Mouse (Mus musculus) CH12.LX (cell line): ENCODE measurements around the gene Celf5. TPM values are rescaled to one million over a fixed set of nuclear protein-coding genes. Genes with fewer than 3 reads are reported as not detected.

Experiments used
- DNase-seq: peaks from one replicate; pipeline ENCODE4 v3.0.0-alpha.2; 2013; ENCODE audit errors: extremely low read depth
- H3K27ac ChIP-seq: 2 replicates; pipeline ENCODE4 v1.5.1; 2012; ENCODE audit warnings: low read depth, mild to moderate bottlenecking, control low read depth, moderate library complexity; ENCODE audit not compliant: insufficient read depth
- H3K27me3 ChIP-seq: replicated peaks from 2 replicates; pipeline ENCODE3; 2012; ENCODE audit warnings: inconsistent platforms
- H3K36me3 ChIP-seq, 2 experiments: replicated peaks in 1 of 2; 2 replicates each; pipeline versions ENCODE3 to v1.6.1; 2012; ENCODE audit warnings: inconsistent platforms in 1 of 2, low read length in 1 of 2, mild to moderate bottlenecking in 1 of 2, mixed read lengths in 1 of 2, moderate library complexity in 1 of 2; ENCODE audit not compliant: control insufficient read depth in 1 of 2, insufficient read depth in 1 of 2
- H3K4me1 ChIP-seq, 2 experiments: 2 replicates each; pipeline ENCODE4 v1.6.1; 2012; ENCODE audit warnings: inconsistent platforms in 1 of 2, moderate library complexity in 1 of 2; ENCODE audit not compliant: insufficient read depth in 2 of 2, control insufficient read depth in 1 of 2
- H3K4me2 ChIP-seq: 2 replicates; pipeline ENCODE4 v1.6.1; 2012; ENCODE audit warnings: low read depth, mild to moderate bottlenecking, control low read depth; ENCODE audit not compliant: poor library complexity, insufficient read depth, severe bottlenecking
- H3K4me3 ChIP-seq, 3 experiments: fragments of 150-350 bp in 1 of 3; sonication (generic) in 1 of 3; replicated peaks in 1 of 3; 2 replicates each; pipeline versions ENCODE3 to v1.5.1; 2011 to 2012; ENCODE audit warnings: low read depth in 2 of 3, low read length in 2 of 3, mild to moderate bottlenecking in 2 of 3, moderate library complexity in 2 of 3, control low read depth in 1 of 3, improper control_type of control experiment in 1 of 3, inconsistent platforms in 1 of 3, mixed read lengths in 1 of 3; ENCODE audit not compliant: poor library complexity in 1 of 3
- H3K79me2 ChIP-seq: replicated peaks from 2 replicates; pipeline ENCODE4 v1.6.1; 2012; ENCODE audit warnings: mild to moderate bottlenecking, moderate library complexity; ENCODE audit not compliant: control insufficient read depth, poor library complexity, insufficient read depth, severe bottlenecking; ENCODE audit errors: extremely low read depth
- H3K9ac ChIP-seq: 2 replicates; pipeline ENCODE4 v1.6.1; 2012; ENCODE audit warnings: low read depth, mild to moderate bottlenecking, control low read depth, moderate library complexity; ENCODE audit not compliant: insufficient read depth
- H3K9me3 ChIP-seq: replicated peaks from 2 replicates; pipeline ENCODE3; 2012; ENCODE audit warnings: low read length, inconsistent platforms, mixed read lengths
- CHD2 ChIP-seq: IDR thresholded peaks from 2 replicates; pipeline ENCODE4 v1.6.1; 2011; ENCODE audit warnings: low read length, improper control_type of control experiment
- CTCF ChIP-seq, 2 experiments: IDR thresholded peaks in 1 of 2; conservative IDR thresholded peaks in 1 of 2; 2 replicates each; pipeline ENCODE4 v1.5.1; 2011 to 2012; ENCODE audit warnings: low read depth in 2 of 2, low read length in 2 of 2, improper control_type of control experiment in 1 of 2, inconsistent platforms in 1 of 2, mild to moderate bottlenecking in 1 of 2, moderate library complexity in 1 of 2
- E2F4 ChIP-seq: IDR thresholded peaks from 2 replicates; pipeline ENCODE4 v1.6.1; 2011; ENCODE audit warnings: low read depth, low read length, improper control_type of control experiment; ENCODE audit not compliant: insufficient replicate concordance
- ETS1 ChIP-seq: conservative IDR thresholded peaks from 2 replicates; pipeline ENCODE4 v1.6.1; 2012; ENCODE audit warnings: low read depth, mild to moderate bottlenecking, inconsistent platforms, low read length, improper control_type of control experiment, moderate library complexity
- GABPA ChIP-seq: IDR thresholded peaks from 2 replicates; pipeline ENCODE4 v1.6.1; 2012; ENCODE audit warnings: low read depth, low read length, improper control_type of control experiment, inconsistent platforms; ENCODE audit not compliant: insufficient replicate concordance
- HCFC1 ChIP-seq: IDR thresholded peaks from 2 replicates; pipeline ENCODE4 v1.6.1; 2012; ENCODE audit warnings: low read depth, mild to moderate bottlenecking, inconsistent platforms, low read length, improper control_type of control experiment
- IRF4 ChIP-seq: IDR thresholded peaks from 2 replicates; pipeline ENCODE4 v1.6.1; 2014; ENCODE audit warnings: low read depth, mild to moderate bottlenecking, inconsistent platforms, low read length, improper control_type of control experiment
- JUN ChIP-seq: IDR thresholded peaks from 2 replicates; pipeline ENCODE4 v1.6.1; 2011; ENCODE audit warnings: low read depth, mild to moderate bottlenecking, low read length, improper control_type of control experiment, moderate library complexity; ENCODE audit not compliant: insufficient read depth
- JUND ChIP-seq: conservative IDR thresholded peaks from 2 replicates; pipeline ENCODE4 v1.6.1; 2011; ENCODE audit warnings: low read depth, low read length, improper control_type of control experiment
- MAFK ChIP-seq: IDR thresholded peaks from 2 replicates; pipeline ENCODE4 v1.6.1; 2011; ENCODE audit warnings: low read length, improper control_type of control experiment; ENCODE audit not compliant: insufficient replicate concordance
- MAX ChIP-seq: IDR thresholded peaks from 2 replicates; pipeline ENCODE4 v1.6.1; 2011; ENCODE audit warnings: low read length, improper control_type of control experiment
- MAZ ChIP-seq: IDR thresholded peaks from 2 replicates; pipeline ENCODE4 v1.6.1; 2012; ENCODE audit warnings: low read depth, mild to moderate bottlenecking, inconsistent platforms, low read length, improper control_type of control experiment, moderate library complexity
- MXI1 ChIP-seq: IDR thresholded peaks from 2 replicates; pipeline ENCODE4 v1.6.1; 2011; ENCODE audit warnings: mild to moderate bottlenecking, low read depth, low read length, improper control_type of control experiment
- NRF1 ChIP-seq: IDR thresholded peaks from 2 replicates; pipeline ENCODE4 v1.6.1; 2014; ENCODE audit warnings: low read depth, mild to moderate bottlenecking, inconsistent platforms, low read length, improper control_type of control experiment, moderate library complexity
- PAX5 ChIP-seq: IDR thresholded peaks from 2 replicates; pipeline ENCODE4 v1.6.1; 2012; ENCODE audit warnings: low read length, inconsistent platforms, mixed read lengths
- POLR2A ChIP-seq: IDR thresholded peaks from 2 replicates; pipeline ENCODE4 v1.6.1; 2011; ENCODE audit warnings: low read depth, mild to moderate bottlenecking, improper control_type of control experiment, low read length
- POLR2AphosphoS2 ChIP-seq: IDR thresholded peaks from 2 replicates; pipeline ENCODE4 v1.6.1; 2011; ENCODE audit warnings: low read depth, low read length, improper control_type of control experiment
- RAD21 ChIP-seq: IDR thresholded peaks from 2 replicates; pipeline ENCODE4 v1.6.1; 2011; ENCODE audit warnings: low read depth, mild to moderate bottlenecking, low read length, improper control_type of control experiment, moderate library complexity
- RCOR1 ChIP-seq: conservative IDR thresholded peaks from 2 replicates; pipeline ENCODE4 v1.6.1; 2012; ENCODE audit warnings: low read depth, mild to moderate bottlenecking, inconsistent platforms, low read length, improper control_type of control experiment
- SIN3A ChIP-seq: IDR thresholded peaks from 2 replicates; pipeline ENCODE4 v1.6.1; 2012; ENCODE audit warnings: low read length, improper control_type of control experiment, inconsistent platforms
- TCF12 ChIP-seq: IDR thresholded peaks from 2 replicates; pipeline ENCODE4 v1.6.1; 2014; ENCODE audit warnings: low read depth, mild to moderate bottlenecking, inconsistent platforms, low read length, improper control_type of control experiment
- ZC3H11A ChIP-seq: IDR thresholded peaks from 2 replicates; pipeline ENCODE4 v1.6.1; 2012; ENCODE audit warnings: low read depth, mild to moderate bottlenecking, inconsistent platforms, low read length, improper control_type of control experiment
- ZKSCAN1 ChIP-seq: IDR thresholded peaks from 2 replicates; pipeline ENCODE4 v1.6.1; 2012; ENCODE audit warnings: low read depth, inconsistent platforms, low read length, improper control_type of control experiment, borderline replicate concordance
- ZMIZ1 ChIP-seq: IDR thresholded peaks from 2 replicates; pipeline ENCODE4 v1.6.1; 2012; ENCODE audit warnings: low read depth, mild to moderate bottlenecking, inconsistent platforms, low read length, improper control_type of control experiment
- dilution Hi-C: fragments of 300-500 bp; cut with MboI; formaldehyde crosslinking; loops from 2 replicates; pipeline ENCODE4 v1.14.3; 2020; ENCODE audit warnings: low sequenced_read_pairs; ENCODE audit not compliant: extremely low pct_unique_long_range_greater_than_20kb, extremely low pct_ligation_motif_present
- in situ Hi-C: fragments of 300-500 bp; cut with MboI; formaldehyde crosslinking; loops from 3 replicates; pipeline ENCODE4 v1.14.3; 2019; ENCODE audit warnings: low sequenced_read_pairs, low pct_ligation_motif_present, low pct_unique_long_range_greater_than_20kb, mixed read lengths
- polyA plus RNA-seq: library from polyadenylated mRNA; unstranded; fragments of >175 nt; gene quantifications from 2 replicates; pipeline ENCODE4 v1.2.1, GENCODE M21; 2012; ENCODE audit warnings: low read depth; ENCODE audit not compliant: insufficient read length
- total RNA-seq, 2 experiments: library from RNA; depleted of rRNA; stranded (reverse); fragments of 300-350 nt in 1 of 2; fragments of >200 nt in 1 of 2; gene quantifications; 2 replicates each; pipeline ENCODE4 v1.2.3; 2012 to 2014

Gene Celf5
- total and polyA plus RNA-seq, 3 experiments: 0.07 to 0.08 TPM; not detected in 1

- dilution Hi-C loops: no loop called here
- no peak for DNase-seq
- peak overlapping the region; percentile 76 for H3K4me2 ChIP-seq
- H3K9me3 ChIP-seq: no peaks in the 10 kb centered on the region
- TF ChIP-seq E2F4: no peak
- no peak; the same call in 1 of the 2 replicates for TF ChIP-seq MXI1
- no peak for TF ChIP-seq ZMIZ1
- peak; percentile 44; the same call in 1 of the 2 replicates for TF ChIP-seq IRF4
- TF ChIP-seq POLR2AphosphoS2: no peak
- TF ChIP-seq POLR2A: peak; percentile 49; the same call in 1 of the 2 replicates
- TF ChIP-seq NRF1: no peak
- TF ChIP-seq HCFC1: no peak
- no peak for TF ChIP-seq JUND
- no peak for TF ChIP-seq PAX5
- TF ChIP-seq MAX: no peak
- no peak for TF ChIP-seq ZC3H11A
- no peak for TF ChIP-seq RAD21
- TF ChIP-seq CTCF (conservative IDR thresholded peaks at IDR 0.05 in 1 of 2, IDR thresholded peaks at IDR 0.05 in 1 of 2; ENCODE audit: low read depth in 2 of 2, low read length in 2 of 2): no peak
- peak overlapping the region; percentile 83 for H3K9ac ChIP-seq
- H3K4me1 ChIP-seq: peaks cover 28 to 46% of the 10 kb centered on the region in 2 experiments
- no peak overlapping the region for H3K27ac ChIP-seq
- peaks cover 21% of the 10 kb centered on the region for H3K79me2 ChIP-seq
- in situ Hi-C loops: no loop called here
- H3K4me3 ChIP-seq: peak overlapping the region; percentile 52 to 71 (median 69)
- no peaks in the 10 kb centered on the region for H3K36me3 ChIP-seq
- peaks cover 36% of the 10 kb centered on the region for H3K27me3 ChIP-seq
Observed at GRCm38 (mm10) chr10:81426897-81427296, 55.6 kb downstream of the Celf5 start.

GRCm38 (mm10) chr10:81426081-81426671 is 56.3 kb downstream of the Celf5 start:
- peaks cover 21 to 39% of the 10 kb centered on the region in 2 experiments for H3K4me1 ChIP-seq

More at GRCm38 (mm10) chr10:81426081-81426671, 56.3 kb downstream of the Celf5 start:
- in situ Hi-C loops (no loop called here), dilution Hi-C loops (no loop called here)
- Histone ChIP-seq H3K27me3 (peaks cover 30% of the 10 kb centered on the region), H3K4me2 (peak overlapping the region; percentile 76), H3K4me3 (peak overlapping the region; percentile 52 to 71 (median 69)), H3K79me2 (peaks cover 21% of the 10 kb centered on the region), H3K27ac (no peak overlapping the region), H3K36me3 (no peaks in the 10 kb centered on the region), H3K9ac (peak overlapping the region; percentile 83), H3K9me3 (no peaks in the 10 kb centered on the region)
- DNase-seq: no peak
- no peak for TF ChIP-seq ZKSCAN1
- TF ChIP-seq MAX: peak; percentile 49; the same call in 1 of the 2 replicates
- TF ChIP-seq ZC3H11A: no peak
- no peak for TF ChIP-seq E2F4
- TF ChIP-seq TCF12: peak; percentile 41; the same call in 1 of the 2 replicates
- TF ChIP-seq JUND: no peak
- peak; percentile 86 for TF ChIP-seq CHD2
- 0 out of 2 replicates have a peak, but pooled peaks have one; percentile 41 for TF ChIP-seq MAZ
- no peak for TF ChIP-seq RCOR1
- TF ChIP-seq GABPA: no peak
- TF ChIP-seq NRF1: no peak
- no peak; the same call in 1 of the 2 replicates for TF ChIP-seq SIN3A
- no peak for TF ChIP-seq ETS1
- TF ChIP-seq MAFK: no peak
- peak; percentile 84 for TF ChIP-seq MXI1
- no peak for TF ChIP-seq JUN
- TF ChIP-seq, all 38 proteins: peak for 5
